Mouse (Mus musculus) frontal cortex, postnatal 25 days (tissue): ENCODE results near the gene Irf9.

Experiments
- DNase-seq, 2 experiments: peaks; one replicate each; pipeline ENCODE4 v3.0.0; 2022; ENCODE audit warnings: low spot score in 2 of 2

The Irf9 gene

DNA sequence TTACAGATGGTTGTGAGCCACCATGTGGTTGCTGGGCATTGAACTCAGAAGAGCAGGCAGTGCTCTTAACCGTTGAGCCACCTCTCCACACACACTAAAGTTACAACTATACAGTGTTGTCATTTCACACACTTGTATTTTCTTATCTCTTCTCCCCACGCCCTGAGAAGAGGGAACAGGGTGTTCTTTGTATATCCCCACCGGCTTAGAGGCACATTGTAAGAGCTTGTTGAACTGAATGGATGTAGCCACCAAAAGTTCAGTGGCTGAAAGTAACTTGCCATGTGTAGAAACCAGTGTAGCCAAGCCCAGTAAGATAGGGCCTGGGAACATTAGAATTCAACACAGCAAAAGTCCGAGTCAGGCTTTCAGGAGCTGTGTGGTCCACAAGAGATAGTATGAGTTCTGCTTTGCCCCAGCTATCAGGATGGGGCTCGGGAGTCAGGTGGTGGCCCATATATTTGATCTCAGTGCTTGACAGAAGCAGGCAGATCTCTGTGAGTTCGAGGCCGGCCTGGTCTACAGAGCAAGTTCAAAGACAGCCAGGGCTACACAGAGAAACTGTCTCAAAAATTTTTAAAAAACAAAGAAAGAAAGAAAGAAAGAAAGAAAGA is 11.3 kb downstream of the Irf9 start:
- DNase-seq: no peak

DNA sequence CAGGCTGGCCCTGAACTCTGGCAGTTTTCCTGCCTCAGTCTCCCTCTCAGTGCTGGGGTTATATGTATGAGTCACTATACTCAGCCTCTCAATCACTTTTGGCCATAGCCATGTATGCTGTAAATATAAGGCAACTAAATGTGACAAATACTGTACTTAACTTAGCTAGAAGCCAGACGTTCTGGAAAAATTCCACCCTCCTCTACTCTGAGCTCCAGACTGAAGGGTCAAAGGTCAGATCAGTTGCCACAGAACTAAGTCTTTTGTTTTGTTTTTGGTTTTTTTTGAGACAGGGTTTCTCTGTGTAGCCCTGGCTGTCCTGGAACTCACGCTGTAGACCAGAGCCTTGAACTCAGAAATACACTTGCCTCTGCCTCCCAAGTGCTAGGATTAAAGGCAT is 12.5 kb downstream of the Irf9 start:
- DNase-seq: no peak

DNA sequence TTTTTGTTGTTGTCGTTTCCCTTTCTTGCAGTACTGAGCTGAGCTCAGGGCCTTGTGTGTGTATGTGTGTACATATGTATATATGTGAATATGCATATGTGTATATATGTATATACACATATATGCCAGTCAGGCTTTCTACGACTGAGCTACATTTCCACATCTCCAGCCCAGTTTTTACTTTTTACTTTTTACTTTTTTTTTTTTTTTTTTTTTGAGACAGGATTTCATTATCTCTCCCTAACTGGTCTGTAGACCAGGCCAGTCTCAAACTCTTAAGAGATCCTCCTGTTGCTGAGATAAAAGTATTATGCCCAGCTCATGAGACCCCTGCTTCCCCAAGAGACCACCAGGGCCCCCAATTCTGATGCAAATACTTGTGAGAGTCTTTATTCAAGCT is 13.5 kb downstream of the Irf9 start:
- DNase-seq: no peak

DNA sequence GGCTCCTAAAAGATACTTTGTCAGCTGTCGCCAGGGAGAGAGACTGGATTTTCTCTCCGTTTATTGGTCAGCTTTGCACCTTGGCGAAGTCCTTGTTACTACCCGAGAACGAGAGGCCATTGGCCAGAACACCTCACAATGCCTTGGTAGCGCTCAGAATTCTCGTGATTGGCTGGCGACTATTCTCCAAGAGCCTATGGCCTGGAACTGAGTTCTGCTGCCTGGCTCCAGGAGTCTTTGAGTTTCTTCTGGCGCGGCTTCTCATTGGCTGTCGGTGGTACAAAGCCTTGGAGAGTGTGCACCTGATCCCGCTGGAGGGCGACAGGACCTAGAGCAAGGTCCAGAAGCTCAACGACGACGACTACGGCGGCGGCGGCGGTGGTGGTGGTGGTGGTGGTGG is 14.5 kb downstream of the Irf9 start, which contains the start of gene Rec8:
Gene Rec8 (plus strand): TSS at position 216 of the 400 bp plus-strand sequence.
- DNase-seq: no peak

DNA sequence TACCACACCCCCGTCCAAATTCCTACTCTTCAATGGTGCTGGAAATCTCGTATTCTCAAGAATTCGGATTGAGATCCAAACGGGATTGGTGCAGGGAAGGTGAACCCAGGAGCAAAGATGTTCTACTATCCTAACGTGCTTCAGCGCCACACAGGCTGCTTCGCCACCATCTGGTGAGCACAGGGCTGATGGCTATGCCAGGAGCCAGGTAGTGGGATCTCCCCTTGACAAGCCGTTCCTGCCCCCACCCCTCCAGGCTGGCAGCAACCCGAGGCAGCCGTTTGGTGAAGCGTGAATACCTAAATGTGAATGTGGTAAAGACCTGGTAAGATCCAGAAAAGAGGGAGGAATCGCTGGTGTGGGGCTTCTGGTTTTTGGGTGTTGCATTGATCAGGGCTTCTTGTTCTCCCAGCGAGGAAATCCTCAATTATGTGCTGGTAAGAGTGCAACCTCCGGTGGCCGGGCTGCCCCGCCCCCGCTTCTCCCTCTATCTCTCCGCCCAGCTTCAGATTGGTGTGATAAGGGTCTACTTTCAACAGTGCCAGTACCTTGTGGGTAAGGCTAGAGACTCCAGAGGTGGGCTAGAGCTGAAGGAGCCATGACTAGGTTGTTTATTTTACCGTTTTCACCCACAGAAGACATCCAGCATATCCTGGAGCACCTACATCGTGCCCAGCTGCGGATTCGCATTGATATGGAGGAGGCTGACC is 15.3 kb downstream of the Irf9 start:
- DNase-seq: no peak

DNA sequence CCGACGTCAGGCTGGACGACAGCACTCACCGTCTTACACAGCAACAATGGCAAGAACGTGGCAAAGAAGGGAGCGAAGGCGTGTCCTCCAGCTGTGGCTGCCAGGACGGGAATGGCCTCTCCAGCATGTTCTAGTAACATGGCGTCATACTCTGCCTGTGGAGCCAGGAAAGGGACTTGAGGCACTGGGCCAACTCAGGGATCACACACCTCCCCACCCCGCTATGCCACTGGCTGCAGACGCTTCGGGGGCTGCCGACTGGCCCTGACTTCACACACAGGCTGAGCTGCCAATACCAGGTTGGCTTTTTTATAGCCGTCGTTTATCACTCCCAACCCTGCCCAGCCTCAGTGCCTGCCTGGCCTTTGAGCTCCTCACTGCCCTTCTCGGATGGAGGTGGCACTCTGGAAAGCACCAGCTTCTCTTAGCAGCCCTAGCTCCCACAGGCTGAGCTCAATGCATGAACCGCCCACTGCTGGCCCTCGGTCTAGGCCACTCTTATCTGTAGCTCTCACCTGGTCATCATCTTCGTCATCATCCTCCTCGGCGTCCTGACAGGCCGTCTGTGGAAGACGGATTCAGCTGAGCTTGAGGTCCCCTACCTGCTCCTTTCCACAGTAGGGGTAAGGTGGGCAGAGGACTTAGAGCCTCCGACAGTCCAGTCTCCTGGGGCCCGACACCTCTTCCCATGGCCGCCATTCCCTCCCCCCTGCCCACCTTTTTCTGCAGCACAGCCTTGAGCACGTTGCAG is 24.9 kb downstream of the Irf9 start:
- no peak for DNase-seq

DNA sequence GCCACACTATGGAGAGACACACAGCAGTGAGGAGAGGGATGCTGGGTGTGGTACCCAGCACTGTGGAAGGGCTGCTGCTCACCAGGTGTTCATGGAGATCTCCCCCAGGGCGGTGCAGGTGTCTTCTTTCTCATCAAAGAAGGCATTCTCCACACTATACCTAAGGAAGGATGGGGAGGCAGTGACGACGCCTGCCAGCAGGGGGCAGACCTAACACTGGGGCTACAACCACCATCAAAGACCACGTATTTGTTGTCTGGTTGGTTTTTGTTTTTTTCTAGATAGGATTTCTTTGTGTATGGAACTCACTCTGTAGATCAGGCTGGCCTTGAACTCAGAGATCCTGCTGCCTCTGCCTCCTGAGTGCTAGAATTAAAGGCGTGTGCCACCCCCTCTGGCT is 25.9 kb downstream of the Irf9 start:
- DNase-seq: peak; percentile 25 to 41

DNA sequence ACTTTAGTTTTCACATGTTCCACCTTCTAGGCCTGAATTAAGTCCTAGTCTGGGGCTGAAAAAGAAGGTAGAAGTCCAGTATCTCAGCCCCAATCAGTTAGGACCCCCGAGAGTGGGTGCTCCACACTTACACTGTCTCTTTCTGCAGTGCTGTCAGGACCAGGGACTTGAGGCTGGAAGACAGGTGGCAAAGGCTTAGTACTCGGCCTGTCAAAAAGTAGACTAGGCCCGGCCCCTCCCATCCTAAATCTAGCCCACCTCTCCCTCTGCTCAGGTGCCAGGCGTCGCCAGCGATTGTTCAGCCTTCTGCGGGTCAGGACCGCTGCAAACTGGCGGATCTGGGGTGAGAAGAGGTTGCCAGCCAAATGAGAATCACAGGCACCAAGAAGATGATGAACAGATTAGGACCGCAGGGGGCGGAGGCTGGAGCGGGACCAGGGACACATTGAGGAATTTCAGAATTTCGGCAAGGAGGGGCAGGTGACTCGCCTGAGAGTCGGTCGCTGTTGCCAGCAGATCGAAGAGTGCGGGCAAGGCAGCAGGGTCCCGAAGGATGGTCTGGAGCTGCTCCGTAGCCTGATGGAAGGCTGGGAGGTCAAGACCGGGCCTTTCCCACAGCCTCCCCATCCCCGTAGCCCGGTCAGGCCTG is 31.6 kb downstream of the Irf9 start:
- no peak for DNase-seq

DNA sequence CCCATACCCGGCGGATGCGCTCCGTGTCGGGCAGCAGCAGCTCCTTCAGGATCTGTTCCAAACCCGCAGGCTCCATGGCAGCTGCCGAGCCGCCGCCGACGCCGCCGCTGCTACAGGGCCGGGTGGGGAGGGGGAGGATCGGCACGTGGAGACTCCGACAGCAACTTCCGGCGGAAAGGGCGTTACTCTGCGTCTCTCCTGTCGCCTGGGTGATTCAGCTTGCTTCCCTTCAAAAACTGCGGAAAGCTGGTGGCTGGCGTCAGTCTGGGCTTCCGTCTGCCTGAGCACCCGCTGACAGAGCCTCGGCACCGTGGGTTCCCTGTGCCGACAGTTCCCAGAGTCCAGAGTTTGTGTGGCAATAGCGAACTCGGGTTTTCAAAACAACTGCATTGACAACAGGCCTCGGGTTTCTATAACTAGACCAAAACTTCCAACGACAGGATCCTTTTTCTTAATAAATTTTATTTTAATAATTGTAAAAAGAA is 32.2 kb downstream of the Irf9 start, which contains the start of gene Ipo4:
Gene Ipo4 (minus strand): TSS at position 435 of the 485 bp plus-strand sequence.
- DNase-seq: peak; percentile 64 to 79

DNA sequence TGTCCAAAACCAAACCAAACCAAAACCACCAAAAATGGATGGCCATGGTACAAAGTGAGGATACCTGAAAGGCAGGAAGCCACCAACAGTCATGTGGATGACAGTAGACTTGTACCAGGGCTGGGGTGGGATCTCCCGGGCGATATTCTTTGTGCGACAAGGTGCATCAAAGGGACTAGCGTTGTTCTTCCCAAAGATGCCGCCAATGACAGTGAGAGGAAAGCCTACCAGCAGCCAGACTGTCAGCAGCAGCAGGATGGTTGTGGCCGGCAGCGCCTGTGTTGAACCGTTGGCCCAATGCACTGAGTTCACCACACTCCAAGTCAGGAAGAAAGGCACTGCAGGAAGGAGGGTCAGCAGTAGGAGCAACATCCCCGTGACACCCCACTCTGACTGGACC is 34.4 kb downstream of the Irf9 start, which contains the start of gene Gm49378:
Gene Gm49378 (minus strand): TSS at position 101 of the 400 bp plus-strand sequence.
- no peak for DNase-seq

DNA sequence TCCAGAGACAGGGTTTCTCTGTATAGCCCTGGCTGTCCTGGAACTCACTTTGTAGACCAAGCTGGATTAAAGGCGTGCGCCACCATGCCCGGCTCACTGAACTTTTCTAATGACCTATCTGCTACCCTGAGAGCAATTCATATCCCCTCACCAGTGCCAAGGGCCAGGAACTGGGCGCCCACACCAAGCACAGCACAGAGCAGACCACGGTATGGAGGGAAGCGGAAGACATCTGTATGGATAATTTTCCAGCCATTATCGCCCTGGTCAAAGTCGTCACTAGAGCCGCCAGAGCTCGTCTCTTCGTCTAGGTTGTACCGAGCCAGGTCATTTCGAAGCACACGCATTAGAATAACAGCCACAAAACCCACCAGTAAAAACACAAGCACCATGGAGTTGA is 37.4 kb downstream of the Irf9 start:
- no peak for DNase-seq

DNA sequence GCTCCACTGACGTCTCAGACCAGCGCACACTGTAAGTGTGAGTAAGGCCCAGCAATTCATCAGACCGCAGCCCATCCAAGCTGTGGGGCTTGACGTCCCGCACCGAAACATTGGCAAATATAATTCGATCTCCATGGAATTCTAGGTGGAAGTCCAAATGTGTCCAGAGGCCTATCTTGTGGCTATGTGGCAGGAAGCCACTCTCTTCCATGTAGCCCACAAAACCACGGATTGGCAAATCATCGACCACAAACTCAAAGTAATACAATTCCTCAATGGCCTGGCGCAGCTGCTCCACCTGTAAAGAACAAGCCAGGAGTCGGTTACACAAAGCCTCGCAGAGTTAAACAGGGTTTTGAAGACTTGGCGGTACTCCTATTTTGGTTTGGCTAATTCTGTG is 37.9 kb downstream of the Irf9 start:
- DNase-seq: no peak

DNA sequence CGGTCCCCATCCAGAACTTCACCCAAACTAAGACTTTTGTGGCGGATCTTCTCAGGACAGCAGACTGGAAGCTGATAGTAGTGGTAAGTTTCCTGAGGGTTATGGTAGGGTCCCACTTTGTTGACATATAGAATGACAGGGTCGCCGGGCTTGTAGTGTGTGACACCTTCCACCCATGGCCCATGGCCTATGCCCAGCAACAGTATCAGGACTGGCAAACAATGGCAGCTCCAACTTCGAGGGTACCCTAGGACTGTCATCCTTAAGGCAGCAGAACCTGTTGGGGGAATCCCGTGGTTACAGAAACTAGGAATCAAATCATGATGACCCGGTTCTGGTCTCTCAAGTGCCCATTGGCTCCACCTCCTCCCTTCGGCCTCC is 39.3 kb downstream of the Irf9 start:
- DNase-seq: no peak

DNA sequence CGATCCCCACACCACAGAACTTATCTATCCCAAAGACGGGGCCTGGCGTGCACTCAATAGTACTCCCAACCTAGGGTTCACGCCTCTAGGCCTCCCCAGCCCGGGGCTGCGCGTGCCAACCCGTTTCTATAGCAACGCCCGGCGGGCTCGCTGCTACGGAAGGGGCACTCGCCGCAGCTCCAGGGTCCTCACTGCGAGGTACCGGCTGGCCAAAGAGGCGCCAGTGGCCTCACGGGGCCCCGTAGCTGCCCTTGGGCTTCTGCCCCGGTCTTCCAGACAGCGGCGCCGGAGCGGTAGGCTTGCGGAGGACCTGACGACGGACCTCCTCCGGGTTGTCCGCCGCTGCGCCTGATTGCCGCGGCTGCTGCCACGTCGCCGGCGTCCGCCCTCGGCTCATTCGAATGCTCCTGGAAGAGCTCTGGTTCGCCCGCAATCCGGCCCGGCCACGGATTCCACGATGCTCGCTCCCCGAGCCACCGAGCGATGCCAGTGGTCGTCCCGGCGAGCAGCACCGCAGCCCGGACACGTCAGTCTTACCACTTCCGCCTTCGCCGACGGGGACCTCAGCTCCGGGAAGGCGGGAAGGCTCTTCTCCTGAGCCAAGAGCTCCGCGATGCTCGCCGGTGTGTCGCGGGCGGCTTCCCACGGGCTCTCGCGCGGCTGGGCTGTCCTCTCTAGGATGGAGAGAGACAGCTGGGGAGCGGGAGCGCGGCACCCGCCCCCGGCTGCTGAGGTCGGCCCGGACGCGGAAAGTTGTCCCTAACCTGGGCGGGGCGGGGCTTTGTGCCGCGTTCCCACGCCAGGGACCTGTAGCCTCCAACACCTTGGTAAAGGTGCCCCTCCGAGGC is 39.9 kb downstream of the Irf9 start, which contains the start of gene Tm9sf1:
Gene Tm9sf1 (minus strand): TSS at position 747 of the 848 bp plus-strand sequence.
- peak; percentile 79 to 81 for DNase-seq

DNA sequence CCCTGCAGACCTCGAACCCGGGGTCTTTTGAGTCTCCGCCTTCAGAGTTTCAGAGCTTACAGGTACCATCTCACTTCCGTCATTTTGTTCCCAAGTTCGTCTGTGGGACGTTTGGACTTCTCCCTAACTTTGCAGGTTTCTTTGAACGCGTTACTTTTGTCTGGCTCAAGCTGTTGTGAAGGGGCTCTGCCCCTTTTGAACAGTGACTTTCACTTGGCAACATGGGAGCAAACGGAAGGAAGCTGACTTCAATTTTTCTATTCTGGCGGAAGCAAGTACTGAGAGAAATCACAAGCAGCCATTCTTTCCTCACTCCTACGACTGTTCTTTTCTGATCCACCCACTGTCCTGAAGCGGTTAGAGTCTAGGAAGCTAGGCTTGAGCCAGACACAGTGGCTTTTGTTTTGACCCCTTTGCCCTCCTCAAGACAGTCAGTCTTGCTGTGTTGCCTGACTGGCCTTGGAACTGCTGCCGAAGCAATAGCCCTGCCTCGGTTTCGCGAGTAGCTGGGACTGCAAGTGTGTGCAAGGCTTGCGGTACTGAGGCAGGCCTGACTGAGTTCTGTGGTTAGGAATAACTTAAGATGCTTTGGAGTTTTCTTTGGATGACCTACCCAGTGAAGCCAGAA is 41.0 kb downstream of the Irf9 start:
- no peak for DNase-seq

DNA sequence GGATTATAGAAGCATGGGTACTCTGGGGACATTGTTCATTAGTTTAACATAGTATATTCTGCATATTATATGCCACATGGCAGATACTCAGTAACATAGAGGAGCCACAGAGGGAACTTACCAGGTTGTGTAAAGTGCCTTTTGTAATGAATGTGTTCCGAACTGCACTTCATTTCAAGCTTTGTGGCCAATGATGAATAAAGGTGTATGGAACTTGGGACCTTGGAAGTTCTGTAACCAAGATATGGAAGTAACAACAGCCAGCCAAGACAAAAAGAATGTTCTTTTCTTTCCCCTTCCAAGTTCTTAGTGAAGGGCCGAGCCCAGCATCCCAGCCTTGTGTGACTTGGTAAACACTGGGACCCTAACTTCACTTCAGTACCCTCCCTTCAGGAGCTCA is 46.5 kb downstream of the Irf9 start, which contains the start of gene Tssk4:
Gene Tssk4 (plus strand): TSS at position 301 of the 400 bp plus-strand sequence.
- no peak for DNase-seq

DNA sequence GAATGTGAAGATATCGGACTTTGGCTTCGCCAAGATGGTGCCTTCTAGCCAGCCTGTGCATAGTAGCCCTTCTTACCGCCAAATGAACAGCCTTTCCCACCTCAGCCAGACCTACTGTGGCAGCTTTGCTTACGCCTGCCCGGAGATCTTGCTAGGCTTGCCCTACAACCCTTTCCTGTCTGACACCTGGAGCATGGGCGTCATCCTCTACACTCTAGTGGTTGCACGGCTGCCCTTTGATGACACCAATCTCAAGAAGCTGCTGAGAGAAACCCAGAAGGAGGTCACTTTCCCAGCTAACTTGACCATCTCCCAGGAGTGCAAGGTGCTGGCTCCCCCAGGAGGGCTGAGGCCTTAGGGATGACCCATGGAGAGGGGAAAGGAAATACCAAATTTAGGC is 48.2 kb downstream of the Irf9 start:
- DNase-seq: no peak

DNA sequence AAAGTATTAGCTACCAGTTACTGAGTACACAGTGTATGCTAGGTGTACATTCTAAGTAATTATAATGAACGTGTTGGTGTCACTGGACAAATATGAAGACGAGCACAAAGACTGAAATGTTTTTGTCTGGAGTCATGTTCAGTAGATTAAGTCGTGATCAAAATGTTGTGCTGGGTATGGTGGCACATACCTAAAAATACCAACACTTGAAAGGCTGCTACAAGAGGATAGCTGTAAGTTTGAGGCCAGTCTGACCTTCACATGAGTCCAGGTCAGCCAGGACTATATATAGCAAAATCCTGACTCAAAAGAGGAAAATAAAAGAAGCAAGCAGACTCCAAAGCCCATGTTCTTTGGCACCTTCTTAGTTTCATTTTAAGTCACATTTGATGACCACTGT is 53.6 kb downstream of the Irf9 start:
- DNase-seq: no peak

DNA sequence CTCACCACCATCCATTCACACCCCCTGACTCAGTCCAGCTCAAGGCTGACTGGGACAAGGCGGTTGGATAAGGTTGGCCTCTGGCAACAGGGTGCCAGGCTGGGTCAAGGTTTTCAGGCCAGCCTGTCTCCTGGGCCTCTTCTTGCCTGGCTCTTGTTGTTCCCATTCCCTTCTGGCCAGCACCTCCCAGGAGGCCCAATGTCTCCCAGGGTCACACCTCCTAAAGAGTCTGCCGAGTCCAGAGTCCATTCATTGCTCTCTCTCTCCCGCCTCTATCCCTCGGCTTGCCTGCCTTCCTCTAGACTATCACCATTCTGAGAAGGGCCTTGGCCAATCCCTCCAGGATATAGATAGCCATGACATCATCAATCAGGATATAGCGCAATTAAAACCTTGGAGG is 54.6 kb downstream of the Irf9 start:
- no peak for DNase-seq
